Mouse (Mus musculus) left cerebral cortex, adult 8-10 months (tissue): ENCODE data around the gene Cldnd1. TPM values are rescaled to one million over a fixed set of nuclear protein-coding genes. Genes with fewer than 3 reads are reported as not detected.
A peak's percentile ranks its signal among the peaks of the same experiment; 100 is the strongest.

Source experiments
- DNase-seq, 2 experiments: peaks; one replicate each; pipeline ENCODE4 v3.0.0; 2022; ENCODE audit warnings: low spot score in 2 of 2
- microRNA-seq, 2 experiments: library from miRNA; unstranded; fragments of <30 nt; microRNA quantifications; one replicate each; pipeline ENCODE4 v1.2.0; 2022
- total RNA-seq, 4 experiments: library from RNA; stranded (reverse); gene quantifications; 2 replicates each; pipeline ENCODE4 v1.2.4; 2022

Cldnd1 gene
- total RNA-seq, 4 experiments from 2014 or later: 98.1 to 116 (median 114) TPM

DNA sequence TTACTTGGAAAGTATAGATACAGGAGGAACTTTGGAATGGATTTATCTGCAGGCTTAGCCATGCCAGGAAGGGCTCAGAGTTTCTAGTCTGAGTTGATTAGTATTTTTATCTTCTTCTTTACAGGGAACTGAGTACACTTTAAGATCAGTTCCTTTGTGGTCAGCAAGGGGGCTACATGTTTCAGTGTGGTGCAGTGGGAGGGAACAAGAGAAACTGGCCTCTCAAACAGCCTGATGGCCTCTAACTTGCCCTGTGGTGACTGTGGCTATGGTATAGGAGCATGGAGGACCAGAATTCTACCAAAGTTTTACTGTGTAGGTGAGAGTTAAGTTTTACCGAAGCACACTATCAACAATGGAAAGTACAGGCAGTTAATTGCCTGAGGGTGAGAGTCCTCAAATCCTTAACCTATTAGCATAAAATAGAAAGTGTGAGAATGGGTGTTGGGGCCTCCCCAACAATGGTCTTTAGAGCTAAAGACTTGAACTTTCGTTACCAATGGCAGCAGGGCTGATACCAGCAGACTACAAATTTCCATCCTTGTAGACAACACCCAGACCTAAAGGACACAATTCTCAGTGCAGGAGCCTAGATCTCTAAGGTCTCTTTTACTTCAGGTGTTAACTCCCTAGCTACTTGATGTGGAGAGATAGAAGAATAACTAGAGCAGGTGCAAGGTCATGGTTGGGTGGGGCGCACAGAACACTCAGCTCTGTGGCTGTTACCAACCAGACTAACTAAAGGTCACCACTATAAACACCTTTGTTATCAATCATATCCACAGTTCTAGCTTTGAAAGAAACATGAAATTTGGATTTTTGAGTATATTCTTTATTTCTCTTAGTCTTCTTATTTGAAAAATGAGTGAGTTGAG, 18.9 kb upstream of the Cldnd1 start:
- DNase-seq: no peak

DNA sequence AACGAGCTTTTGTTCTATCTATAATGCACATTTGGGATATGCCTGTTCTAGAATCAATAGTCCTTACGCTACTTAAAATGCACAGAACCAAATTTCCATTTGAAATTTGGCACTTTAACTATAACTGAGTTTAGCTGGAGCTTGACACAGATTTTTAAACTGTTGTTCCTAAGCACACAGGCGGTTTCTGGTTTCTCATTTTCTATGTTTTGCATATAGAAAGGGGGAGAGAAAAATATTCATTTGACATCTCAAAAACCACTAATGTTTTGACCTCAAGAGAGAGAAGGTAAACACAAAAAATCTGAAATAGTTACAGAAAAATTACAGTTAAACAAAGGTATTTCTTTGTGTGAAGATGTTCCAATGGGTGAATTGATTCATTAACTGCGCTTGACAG, 18.2 kb upstream of the Cldnd1 start:
- DNase-seq: no peak

DNA sequence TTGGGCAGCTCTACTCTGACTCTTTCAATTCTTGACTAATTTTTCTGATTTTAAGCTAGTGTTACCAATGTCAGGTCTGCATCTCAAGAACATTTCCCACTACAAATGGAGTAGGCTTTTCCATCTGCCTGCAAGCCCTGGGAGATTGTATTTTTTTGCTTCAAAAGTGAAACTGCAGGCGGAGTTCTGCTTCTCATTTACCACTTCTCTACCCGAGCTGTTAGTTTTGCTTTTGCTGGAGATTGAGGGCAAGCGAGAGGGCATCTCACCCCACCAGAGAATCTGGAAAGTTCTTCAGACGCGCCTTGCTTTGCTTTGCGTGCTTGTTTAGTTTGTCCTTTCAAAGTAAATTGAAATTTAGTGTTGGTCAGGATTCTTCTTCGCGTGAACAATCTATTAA, 15.5 kb upstream of the Cldnd1 start:
- DNase-seq: no peak

DNA sequence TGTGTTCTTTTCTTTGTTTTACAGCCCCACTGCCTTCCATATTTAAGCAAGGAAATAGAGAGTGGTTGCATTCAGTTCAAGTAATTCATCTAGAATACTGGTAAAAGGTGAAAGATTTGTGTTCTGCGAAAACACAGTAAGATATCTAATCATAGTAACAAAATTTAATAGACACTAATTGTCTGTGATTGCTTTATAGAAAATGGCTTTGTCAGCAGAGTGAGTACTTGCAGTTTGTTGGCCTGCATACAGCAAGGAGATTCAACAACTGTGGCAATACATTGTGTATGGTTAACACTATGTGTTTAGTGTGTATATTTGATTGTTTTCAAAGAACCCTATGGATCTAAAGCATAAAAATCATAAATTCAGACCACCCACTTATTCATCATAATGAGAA, 14.6 kb upstream of the Cldnd1 start:
- no peak for DNase-seq

DNA sequence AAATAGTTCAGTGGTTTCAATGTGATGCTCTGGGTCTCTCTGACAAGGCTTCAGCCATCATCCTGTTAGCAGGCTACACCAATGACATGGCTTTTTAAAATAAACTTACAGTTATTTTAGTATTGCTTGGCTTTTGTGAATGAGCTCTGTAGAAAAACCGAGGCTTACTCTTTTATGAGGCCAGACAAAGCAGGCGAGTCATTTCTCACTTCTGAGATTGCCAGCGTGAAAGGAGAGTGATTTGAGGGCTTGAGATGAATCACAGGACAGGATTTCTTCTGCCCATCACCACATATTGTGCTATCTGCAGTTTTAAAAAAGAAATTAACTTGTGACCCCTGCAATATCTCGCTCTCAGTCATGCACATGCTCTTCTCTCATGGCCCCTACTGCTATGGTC, 12.7 kb upstream of the Cldnd1 start:
- no peak for DNase-seq

DNA sequence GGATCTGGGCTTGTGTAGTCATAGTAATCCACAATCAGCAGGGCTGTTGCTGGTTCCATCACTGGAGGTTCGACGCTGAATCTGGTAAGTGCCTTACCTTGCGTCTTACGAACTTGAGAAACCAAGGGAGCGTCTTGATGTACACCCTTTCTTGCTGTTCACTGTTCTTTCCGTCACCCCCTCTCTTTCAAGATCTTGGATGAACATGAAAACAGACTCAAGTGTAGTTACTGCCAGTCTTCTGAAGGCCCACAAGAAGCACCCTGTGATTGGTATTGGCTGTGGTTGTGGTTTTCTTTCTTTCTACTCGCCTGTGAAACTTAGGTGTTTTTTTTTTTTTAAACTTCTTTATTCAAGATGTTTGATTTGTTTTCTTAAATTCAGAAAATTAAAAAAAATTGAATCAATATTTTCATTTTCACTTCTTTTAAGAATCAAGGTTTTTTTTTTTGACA, 9.0 kb upstream of the Cldnd1 start, which contains the start of gene Gpr15:
TSS of gene Gpr15 (minus strand) at position 405 of the 455 bp plus-strand sequence.
- DNase-seq: no peak

DNA sequence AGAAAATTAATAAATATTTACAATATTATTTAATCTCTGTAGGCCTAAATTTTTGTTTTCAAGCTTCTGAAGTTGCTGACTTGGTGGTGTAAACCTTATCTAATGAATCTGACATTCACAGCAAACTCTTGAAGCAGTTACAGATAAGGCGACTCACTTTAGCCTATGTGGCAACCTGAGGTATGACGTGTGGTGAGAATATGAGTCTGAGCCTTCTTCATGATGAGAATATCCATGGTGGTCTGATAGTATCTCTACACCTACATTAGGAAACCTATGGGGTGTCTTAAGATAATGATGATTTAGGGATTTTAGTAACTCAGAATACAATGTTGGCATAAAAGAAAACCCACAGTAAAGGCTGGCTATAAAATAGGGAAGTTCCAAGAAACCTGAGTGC, 5.4 kb upstream of the Cldnd1 start:
- DNase-seq: no peak

DNA sequence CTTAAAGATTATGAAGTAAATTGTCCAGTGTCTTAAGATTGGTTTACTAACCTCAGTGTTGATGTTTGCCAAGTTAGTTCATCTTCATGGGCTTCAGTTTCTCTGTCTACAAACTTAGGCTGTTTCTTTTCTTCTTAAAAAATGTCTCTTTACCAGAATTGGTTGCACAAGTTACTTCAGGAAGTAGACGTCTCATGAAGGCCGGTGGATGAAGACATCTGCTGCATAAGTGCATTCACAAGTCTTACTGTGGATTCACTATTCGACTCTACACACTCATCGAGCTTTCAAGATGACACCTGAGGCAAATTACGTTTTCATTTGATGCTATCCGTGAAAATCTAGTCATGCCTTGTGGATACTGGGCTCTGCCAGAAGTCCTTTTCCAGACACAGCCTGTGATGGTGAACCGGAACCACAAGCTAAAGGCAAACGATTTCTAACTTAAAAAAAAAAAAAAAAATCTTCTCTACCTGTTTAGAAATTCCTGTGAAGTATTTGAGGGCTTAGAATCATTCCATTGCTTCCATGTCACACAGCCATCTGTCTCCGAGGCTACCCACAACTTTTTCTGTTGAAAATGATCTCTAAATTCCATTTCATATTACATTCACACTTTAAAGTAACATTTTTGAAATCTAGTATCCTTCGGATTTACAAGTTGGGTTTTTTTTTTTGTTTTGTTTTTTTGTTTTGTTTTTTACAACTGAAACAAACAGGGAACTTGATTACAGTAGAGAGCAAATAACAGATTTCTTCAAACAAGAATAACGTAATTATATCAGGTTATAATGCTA, 832 bp upstream of the Cldnd1 start:
- DNase-seq: no peak

DNA sequence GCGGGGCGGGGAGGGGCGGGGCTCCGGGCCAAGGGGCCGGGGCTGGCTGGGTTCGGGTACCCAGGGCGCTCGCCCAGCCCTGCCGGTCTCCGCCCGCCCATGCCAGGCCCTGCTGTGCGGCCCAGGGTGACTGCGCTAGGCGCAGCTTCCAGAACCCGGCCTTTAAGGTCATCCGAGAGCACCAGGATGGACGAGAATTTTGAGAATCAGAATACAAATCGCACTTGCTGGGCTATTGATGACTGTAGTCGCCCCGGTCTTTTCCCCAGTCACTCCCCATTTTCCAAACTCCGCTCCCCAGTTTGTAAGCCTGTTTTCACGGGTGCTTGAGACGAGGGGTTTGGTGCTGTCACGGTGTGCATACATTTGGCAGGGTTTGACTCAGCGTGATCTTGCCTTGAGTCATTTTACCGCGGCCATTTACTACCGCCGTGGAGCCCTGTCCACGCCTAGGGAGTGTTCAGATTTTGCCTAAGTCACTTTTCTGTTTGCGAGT, 514 bp downstream of the Cldnd1 start:
- DNase-seq: peak in 1 of 2 experiments; percentile 29

DNA sequence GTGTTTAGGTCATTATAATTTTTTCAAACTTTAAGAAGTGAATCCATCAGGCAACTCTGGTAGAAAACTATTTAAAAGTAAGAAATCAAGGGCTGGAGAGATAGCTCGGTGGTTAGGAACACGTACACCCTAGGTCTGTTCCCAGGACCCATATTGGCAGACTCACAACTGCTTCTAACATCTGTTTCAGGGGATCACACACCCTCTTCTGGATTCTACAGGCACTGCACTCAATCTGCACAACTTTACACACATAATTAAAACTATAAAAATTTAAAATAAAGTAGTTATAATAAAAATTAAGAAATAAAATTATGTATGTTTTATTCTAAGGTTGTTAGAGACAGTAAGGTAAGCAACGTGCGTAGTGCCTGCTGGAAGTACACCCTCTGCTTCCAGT, 10.5 kb downstream of the Cldnd1 start:
- DNase-seq: no peak

DNA sequence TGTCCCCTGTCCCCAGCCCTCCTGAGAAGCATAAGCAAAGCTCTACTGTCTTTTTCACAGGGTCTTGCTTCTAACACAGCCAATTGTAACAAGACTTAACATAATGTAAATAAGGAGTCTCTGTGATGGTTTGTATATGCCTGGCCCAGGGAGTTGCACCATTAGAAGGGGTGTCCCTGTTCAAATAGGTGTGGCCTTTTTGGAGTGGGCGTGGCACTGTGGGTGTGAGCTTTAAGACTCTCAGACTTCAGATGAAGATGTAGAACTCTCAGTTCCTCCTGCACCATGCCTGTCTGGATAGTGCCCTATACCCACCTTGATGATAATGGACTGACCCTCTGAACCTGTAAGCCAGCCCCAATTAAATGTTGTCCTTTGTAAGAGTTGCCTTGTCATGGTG, 11.1 kb downstream of the Cldnd1 start:
- DNase-seq: no peak

DNA sequence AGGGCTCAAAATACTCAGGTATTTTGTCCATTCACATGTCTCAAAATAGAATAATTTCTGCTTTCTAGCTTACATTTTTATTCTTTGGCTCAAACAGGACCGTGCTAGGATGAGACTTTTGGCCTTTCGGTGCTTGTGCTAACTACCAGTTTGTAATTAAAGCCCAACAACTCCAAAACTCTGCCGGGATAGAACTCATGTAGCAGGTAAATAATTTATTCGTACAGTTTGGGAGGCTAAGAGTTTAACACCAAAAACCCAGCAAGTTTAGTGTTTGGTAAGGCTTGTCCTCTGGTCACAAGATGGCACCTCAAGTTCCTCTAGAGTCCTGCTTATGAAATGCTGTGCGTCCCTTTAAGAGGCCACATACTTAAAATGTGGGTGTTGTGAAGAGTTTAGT, 13.0 kb downstream of the Cldnd1 start:
- DNase-seq: no peak

DNA sequence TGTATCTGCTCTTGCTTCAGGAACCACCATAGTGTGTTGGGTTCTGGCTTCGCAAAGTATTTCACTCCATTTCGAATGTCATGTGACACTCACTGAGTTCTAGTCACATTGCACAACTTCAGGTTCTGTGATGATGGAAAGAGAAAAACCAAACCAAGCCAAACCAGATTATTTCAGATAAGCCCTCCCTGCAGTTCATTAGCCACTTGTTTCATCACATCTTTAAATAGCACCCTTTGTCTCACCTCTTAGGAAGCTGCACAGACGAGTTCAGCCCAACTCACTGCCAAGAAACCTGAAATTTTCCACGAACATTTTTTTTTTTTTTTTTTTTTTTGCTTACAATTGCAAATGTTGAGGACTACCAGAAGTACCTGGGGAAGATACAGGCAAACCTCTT, 19.0 kb downstream of the Cldnd1 start:
- no peak for DNase-seq

DNA sequence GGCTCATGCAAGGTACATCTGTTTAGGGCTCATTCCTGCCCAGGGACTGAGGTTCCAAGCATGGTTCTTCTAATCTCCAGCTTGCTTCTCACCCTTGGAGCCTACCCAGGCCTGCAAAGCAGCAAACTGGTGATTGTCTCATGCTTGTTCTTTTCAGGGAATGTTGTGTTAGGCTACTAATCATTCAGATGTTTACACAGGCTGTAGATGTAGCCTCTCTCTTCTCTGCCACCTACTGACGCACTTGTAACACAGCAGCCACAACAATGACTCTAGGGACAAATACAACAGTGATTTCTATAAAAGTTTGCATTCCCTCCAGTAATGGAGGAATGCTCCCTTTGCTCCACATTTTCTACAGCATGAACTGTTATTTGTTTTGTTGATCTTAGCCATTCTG, 23.6 kb downstream of the Cldnd1 start:
- no peak for DNase-seq

DNA sequence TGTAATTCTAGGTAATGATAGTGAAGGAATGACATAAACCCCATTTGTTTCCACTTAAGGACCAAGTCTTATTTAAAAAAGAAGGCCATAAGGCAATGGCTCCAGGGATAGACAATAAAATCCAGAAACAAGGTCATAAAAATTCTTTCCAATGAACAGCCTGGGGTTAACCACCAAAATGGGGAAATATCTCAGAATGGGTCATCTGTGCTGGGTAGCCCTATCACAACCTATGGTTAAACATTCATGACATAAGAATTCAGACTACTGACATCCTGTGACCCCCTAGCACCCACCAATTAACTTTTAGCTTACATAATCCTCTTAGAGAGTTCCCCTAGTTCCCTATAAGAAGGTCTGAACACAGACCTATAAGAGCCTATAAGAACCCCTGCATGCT, 28.5 kb downstream of the Cldnd1 start:
- DNase-seq: no peak

DNA sequence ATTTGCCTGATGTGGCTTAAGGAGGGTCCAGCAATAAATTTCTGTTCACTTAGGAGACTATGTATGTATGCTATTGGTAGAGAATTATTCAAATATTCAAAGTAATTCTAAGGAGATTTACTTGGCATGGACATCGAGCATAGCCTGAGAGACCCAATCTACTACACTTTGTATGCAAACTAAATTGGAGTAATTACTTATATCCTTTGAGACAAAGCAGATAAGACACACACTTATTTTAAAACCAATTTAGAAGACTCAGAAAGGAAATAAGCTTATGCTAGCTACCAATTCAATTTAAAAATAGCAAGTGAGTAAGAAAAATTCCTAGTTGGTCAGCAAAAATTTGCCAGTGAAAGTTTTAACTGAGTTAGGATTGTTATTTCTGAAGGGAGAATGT, 35.4 kb downstream of the Cldnd1 start, which contains the start of gene Olfr172:
TSS of gene Olfr172 (minus strand) at position 101 of the 400 bp plus-strand sequence.
- DNase-seq: no peak

Small RNA genes within 50 kb of the gene (microRNA-seq; reads per million reads assigned to microRNA genes)
- 0 reads per million in 2 experiments for gene Gm27564

Other genes starting within 250 kb of the Cldnd1 start
- 10 to 100 TPM; 20.8 to 26.6 (median 23.1) TPM for gene St3gal6, start 203.7 kb upstream of the Cldnd1 start, total RNA-seq
- gene Gm813, start 110.9 kb upstream of the Cldnd1 start, total RNA-seq: not detected
- gene E330017A01Rik, start 89.2 kb upstream of the Cldnd1 start, total RNA-seq: not detected
- gene Cpox, start 57.6 kb upstream of the Cldnd1 start, total RNA-seq: 10 to 100 TPM; 41.4 to 46.8 (median 43.7) TPM
- not detected for gene Gpr15, start 8.8 kb upstream of the Cldnd1 start, total RNA-seq
- not detected for gene Olfr172, start 35.3 kb downstream of the Cldnd1 start, total RNA-seq
- not detected for gene Olfr173, start 72.4 kb downstream of the Cldnd1 start, total RNA-seq
- not detected for gene Olfr175-ps1, start 98.9 kb downstream of the Cldnd1 start, total RNA-seq
- not detected for gene Olfr177, start 146.9 kb downstream of the Cldnd1 start, total RNA-seq
- not detected for gene Olfr178, start 164.2 kb downstream of the Cldnd1 start, total RNA-seq
- gene Olfr181, start 200.8 kb downstream of the Cldnd1 start, total RNA-seq: not detected
- not detected for gene Olfr180, start 201.5 kb downstream of the Cldnd1 start, total RNA-seq